Mouse (Mus musculus) left cerebral cortex, postnatal 14 days (tissue): Measurements from ENCODE around the gene Gm17490. TPM values are rescaled to one million over a fixed set of nuclear protein-coding genes. Genes with fewer than 3 reads are reported as not detected.

Experiments used
- DNase-seq, 2 experiments: peaks; one replicate each; pipeline ENCODE4 v3.0.0; 2021 to 2022; ENCODE audit warnings: low spot score in 2 of 2, mixed read lengths in 1 of 2
- intact Hi-C: fragments of 180-260 bp; cut with DNase I; formaldehyde crosslinking; loops from one replicate; pipeline ENCODE4 v1.15.1; 2025
- long read RNA-seq, 2 experiments: library from polyadenylated mRNA; stranded (forward); transcript quantifications; one replicate each; pipeline ENCODE4 v2.0.0; 2021
- total RNA-seq, 2 experiments: library from RNA; stranded (reverse); gene quantifications; 2 replicates each; pipeline ENCODE4 v1.2.3; 2021

Gm17490 gene
- total RNA-seq, result not detected
- long read RNA-seq, experiment 1, result 0 reads
- long read RNA-seq, experiment 2, result 0 reads

GRCm38 (mm10) chr2:11625890-11626289, at the start of gene Gm17490:
Gene Gm17490 (minus strand): TSS chr2:11626264.
- DNase-seq, result no peak
- intact Hi-C loops, result no loop called here

GRCm38 (mm10) chr2:11672144-11672543, 46.1 kb upstream of the Gm17490 start:
- intact Hi-C loops, result no loop called here
- DNase-seq, result no peak

- intact Hi-C loops, result loop anchor here (2.0 kb wide), 1 partner anchor 63 kb away; no protein-coding TSS in a partner anchor
- no peak for DNase-seq
These were observed 39.3 kb upstream of the Gm17490 start for GRCm38 (mm10) chr2:11665326-11665725.

- intact Hi-C loops, result loop anchor here (2.0 kb wide), 1 partner anchor 62 kb away; no protein-coding TSS in a partner anchor
These were observed 38.7 kb upstream of the Gm17490 start for GRCm38 (mm10) chr2:11664806-11665205.

GRCm38 (mm10) chr2:11664367-11664766, 38.3 kb upstream of the Gm17490 start:
- intact Hi-C loops, result loop anchor here (2.0 kb wide), 1 partner anchor 62 kb away; no protein-coding TSS in a partner anchor
- peak in 1 of 2 experiments; percentile 51 for DNase-seq

More at GRCm38 (mm10) chr2:11664806-11665205, 38.7 kb upstream of the Gm17490 start:
- DNase-seq, result no peak

- intact Hi-C loops, result loop anchor here (2.0 kb wide), 1 partner anchor 61 kb away; no protein-coding TSS in a partner anchor
- DNase-seq, result peak; percentile 93
These were observed 37.9 kb upstream of the Gm17490 start for GRCm38 (mm10) chr2:11663961-11664360.

GRCm38 (mm10) chr2:11662907-11663230, 36.8 kb upstream of the Gm17490 start:
- no peak for DNase-seq
- intact Hi-C loops, result no loop called here

GRCm38 (mm10) chr2:11662143-11662906, 36.3 kb upstream of the Gm17490 start:
- intact Hi-C loops, result no loop called here
- DNase-seq, result no peak

GRCm38 (mm10) chr2:11659263-11659662, 33.2 kb upstream of the Gm17490 start:
- intact Hi-C loops, result no loop called here
- peak in 1 of 2 experiments; percentile 12 for DNase-seq

- DNase-seq, result no peak
- intact Hi-C loops, result no loop called here
These were observed 31.5 kb upstream of the Gm17490 start for GRCm38 (mm10) chr2:11657581-11657980.

GRCm38 (mm10) chr2:11654990-11655931, 29.2 kb upstream of the Gm17490 start:
- intact Hi-C loops, result no loop called here
- DNase-seq, result peak; percentile 52 to 84

GRCm38 (mm10) chr2:11653780-11654179, 27.7 kb upstream of the Gm17490 start:
- no peak for DNase-seq
- intact Hi-C loops, result no loop called here

- no peak for DNase-seq
- intact Hi-C loops, result no loop called here
These were observed 27.3 kb upstream of the Gm17490 start for GRCm38 (mm10) chr2:11653330-11653729.

GRCm38 (mm10) chr2:11652780-11653179, 26.7 kb upstream of the Gm17490 start:
- intact Hi-C loops, result no loop called here
- DNase-seq, result no peak

- intact Hi-C loops, result no loop called here
- DNase-seq, result no peak
These were observed 26.1 kb upstream of the Gm17490 start for GRCm38 (mm10) chr2:11652196-11652595.

GRCm38 (mm10) chr2:11651476-11651875, 25.4 kb upstream of the Gm17490 start:
- intact Hi-C loops, result no loop called here
- no peak for DNase-seq

GRCm38 (mm10) chr2:11645297-11645696, 19.2 kb upstream of the Gm17490 start:
- DNase-seq, result no peak
- intact Hi-C loops, result no loop called here

GRCm38 (mm10) chr2:11644057-11644456, 18.0 kb upstream of the Gm17490 start:
- DNase-seq, result no peak
- intact Hi-C loops, result no loop called here

GRCm38 (mm10) chr2:11642451-11642941, 16.4 kb upstream of the Gm17490 start, which contains the start of gene Il2ra:
Gene Il2ra (plus strand): TSS chr2:11642807.
- no peak for DNase-seq
- intact Hi-C loops, result no loop called here

GRCm38 (mm10) chr2:11637115-11637514, 11.1 kb upstream of the Gm17490 start:
- DNase-seq, result no peak
- intact Hi-C loops, result no loop called here
